Mouse (Mus musculus) hindbrain, embryonic 15.5 days (tissue): ENCODE measurements around the gene Sfxn5. TPM values are rescaled to one million over a fixed set of nuclear protein-coding genes. Genes with fewer than 3 reads are reported as not detected.
A peak's percentile ranks its signal among the peaks of the same experiment; 100 is the strongest.

Experiments
- ATAC-seq: fragments of 200-750 bp; cut with Nextera tagmentation; 2 replicates; pipeline ENCODE4 v1.8.0; 2017; ENCODE audit warnings: low read depth, moderate number of reproducible peaks, moderate TSS enrichment; ENCODE audit not compliant: low FRiP score
- H3K27ac ChIP-seq: fragments of 300-500 bp; sonication (generic); replicated peaks from 2 replicates; pipeline ENCODE4 v1.5.1; 2015; ENCODE audit warnings: mild to moderate bottlenecking, inconsistent platforms
- H3K27me3 ChIP-seq: fragments of 300-500 bp; sonication (generic); 2 replicates; pipeline ENCODE4 v1.6.1; 2015; ENCODE audit warnings: control low read depth, inconsistent platforms
- H3K36me3 ChIP-seq: fragments of 300-500 bp; sonication (generic); 2 replicates; pipeline ENCODE4 v1.6.1; 2015; ENCODE audit warnings: control low read depth, inconsistent platforms
- H3K4me1 ChIP-seq: fragments of 300-500 bp; sonication (generic); replicated peaks from 2 replicates; pipeline ENCODE4 v1.6.1; 2015; ENCODE audit warnings: control low read depth, inconsistent platforms
- H3K4me2 ChIP-seq: fragments of 300-500 bp; sonication (generic); 2 replicates; pipeline ENCODE4 v1.6.1; 2015; ENCODE audit warnings: moderate library complexity, mild to moderate bottlenecking, inconsistent platforms
- H3K4me3 ChIP-seq: fragments of 300-500 bp; sonication (generic); 2 replicates; pipeline ENCODE4 v1.5.1; 2015; ENCODE audit warnings: mild to moderate bottlenecking, inconsistent platforms
- H3K9ac ChIP-seq: fragments of 300-500 bp; sonication (generic); 2 replicates; pipeline ENCODE4 v1.6.1; 2015; ENCODE audit warnings: inconsistent platforms
- H3K9me3 ChIP-seq: fragments of 300-500 bp; sonication (generic); 2 replicates; pipeline ENCODE4 v1.6.1; 2016; ENCODE audit warnings: control low read depth, inconsistent platforms
- WGBS: fragments of 180-500 bp; shearing (Covaris S2); methylation state at CpG from one replicate; pipeline ENCODE4 v1.1.7; 2015; 5-methylcytosine and 5-hydroxymethylcytosine counted together
- microRNA-seq: library from miRNA; unstranded; fragments of <30 nt; microRNA quantifications from one replicate; pipeline ENCODE4, GENCODE M21; 2016
- polyA plus RNA-seq: library from polyadenylated mRNA; unstranded; fragments of >200 nt; fragmentation: Nextera tagmentation; extraction: Ambion mirVana; gene quantifications from 2 replicates; pipeline ENCODE4 v1.2.1, GENCODE M21; 2015

Sfxn5 gene
- polyA plus RNA-seq, 1 experiment from 2014 or later = 43.1 TPM

DNA sequence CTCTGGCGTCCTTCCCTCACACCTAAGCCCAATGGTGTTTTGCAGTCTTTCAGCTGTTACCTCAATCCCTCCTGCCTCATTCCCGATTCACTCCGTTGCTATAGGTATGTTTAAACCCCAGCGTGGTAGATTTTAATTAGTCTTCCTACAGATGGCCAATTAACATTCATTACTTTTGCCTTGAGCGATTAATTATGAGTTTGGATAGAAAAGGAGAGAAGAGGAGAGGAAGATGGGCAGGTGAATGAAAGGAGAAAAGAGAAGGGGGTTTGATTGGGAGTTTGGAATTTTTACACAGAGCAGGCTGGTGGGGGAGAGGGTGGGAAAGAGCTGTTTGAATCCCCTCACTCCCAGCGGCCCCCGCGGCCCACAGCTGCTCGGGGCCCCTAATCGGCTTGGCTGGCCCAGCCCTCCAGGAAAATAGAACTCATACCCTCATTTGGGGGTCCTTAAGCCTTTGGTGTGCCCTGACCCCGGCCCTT lies 167.7 kb downstream of the Sfxn5 start:
- Histone ChIP-seq H3K9me3 (no peaks in the 10 kb centered on the region), H3K4me2 (no peak overlapping the region), H3K27ac (no peak overlapping the region), H3K4me3 (no peak overlapping the region), H3K9ac (no peak overlapping the region), H3K27me3 (no peaks in the 10 kb centered on the region), H3K36me3 (no peaks in the 10 kb centered on the region), H3K4me1 (peaks cover 4% of the 10 kb centered on the region; the same call in 1 of the 2 replicates)
- 44% methylated on average over 11 of the region's 11 CpGs for WGBS
- peak; percentile 48; the same call in 1 of the 2 replicates for ATAC-seq

Small RNA genes lying within 50 kb of the gene (microRNA-seq; reads per million reads assigned to microRNA genes)
- gene Mir705 = not detected

Other genes starting within 250 kb of the Sfxn5 start
- gene Spr, start 195.7 kb downstream of the Sfxn5 start, polyA plus RNA-seq = 36.1 and 36.7 TPM in 2 replicates
- 1.9 TPM in 1 of 2 replicates, not detected in the other for gene Emx1, start 146.0 kb downstream of the Sfxn5 start, polyA plus RNA-seq
- 24.2 and 24.4 TPM in 2 replicates for gene Rab11fip5, start 41.2 kb upstream of the Sfxn5 start, polyA plus RNA-seq
- not detected in 2 replicates for gene Noto, start 90.5 kb upstream of the Sfxn5 start, polyA plus RNA-seq
- gene Smyd5, start 98.6 kb upstream of the Sfxn5 start, polyA plus RNA-seq = 69.0 and 79.1 TPM in 2 replicates
- gene Cct7, start 118.1 kb upstream of the Sfxn5 start, polyA plus RNA-seq = 551 and 557 TPM in 2 replicates
- gene Pradc1, start 118.5 kb upstream of the Sfxn5 start, polyA plus RNA-seq = 31.1 and 32.0 TPM in 2 replicates
- gene Fbxo41, start 169.6 kb upstream of the Sfxn5 start, polyA plus RNA-seq = 10.2 and 10.4 TPM in 2 replicates
- gene Egr4, start 180.2 kb upstream of the Sfxn5 start, polyA plus RNA-seq = 0.09 TPM in 1 of 2 replicates, not detected in the other